Mouse (Mus musculus) erythroblast, embryonic 14.5 days (primary cell): ENCODE measurements around the gene Tmem51.

Experiments used
- GATA1 ChIP-seq: IDR thresholded peaks from 2 replicates; pipeline ENCODE4 v1.6.1; 2012; ENCODE audit warnings: low read length, inconsistent platforms, mixed read lengths
- TAL1 ChIP-seq: IDR thresholded peaks from 3 replicates; pipeline ENCODE4 v1.6.1; 2012; ENCODE audit warnings: low read length, inconsistent platforms, mixed read lengths

DNA sequence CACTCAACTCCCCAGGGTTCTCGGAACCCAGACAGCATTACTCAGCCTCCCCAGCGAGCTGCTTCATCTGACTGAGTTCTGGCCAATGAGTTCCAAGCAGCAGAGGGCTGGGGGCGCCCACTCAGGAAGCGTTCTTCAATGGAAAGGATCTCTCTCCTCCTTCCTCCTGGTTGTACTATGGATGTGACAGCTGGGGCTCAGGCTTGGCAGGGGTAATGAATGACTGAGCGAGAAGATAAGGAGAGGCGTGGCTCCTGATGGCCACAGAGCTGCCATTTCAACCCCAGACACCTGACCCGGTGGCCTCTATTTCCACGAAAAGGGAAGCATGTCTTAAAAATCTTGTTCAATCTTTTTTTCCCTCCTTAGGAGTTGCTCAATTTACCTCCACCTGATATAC lies 35.7 kb downstream of the Tmem51 start:
- TF ChIP-seq GATA1 (no peak), TAL1 (no peak)
